Mouse (Mus musculus) heart, postnatal 0 days (tissue): ENCODE measurements around the gene Tnnc2. TPM values are rescaled to one million over a fixed set of nuclear protein-coding genes. Genes with fewer than 3 reads are reported as not detected.

Experiments
- ATAC-seq: fragments of 200-750 bp; cut with Nextera tagmentation; 2 replicates; pipeline ENCODE4 v1.8.0; 2017; ENCODE audit warnings: low read depth, moderate number of reproducible peaks, moderate library complexity; ENCODE audit not compliant: insufficient read depth
- DNase-seq: peaks from one replicate; pipeline ENCODE4 v3.0.0-alpha.2; 2016; ENCODE audit warnings: low spot score
- H3K27ac ChIP-seq: fragments of 300-500 bp; sonication (generic); 2 replicates; pipeline ENCODE4 v1.5.1; 2014; ENCODE audit warnings: low read depth, mild to moderate bottlenecking
- H3K27me3 ChIP-seq: fragments of 300-500 bp; sonication (generic); 2 replicates; pipeline ENCODE4 v1.6.1; 2014; ENCODE audit warnings: low read length, mixed read lengths; ENCODE audit not compliant: control insufficient read depth, insufficient read depth
- H3K36me3 ChIP-seq: fragments of 300-500 bp; sonication (generic); replicated peaks from 2 replicates; pipeline ENCODE4 v1.6.1; 2014; ENCODE audit warnings: low read length, mixed read lengths; ENCODE audit not compliant: control insufficient read depth, insufficient read depth
- H3K4me1 ChIP-seq: fragments of 300-500 bp; sonication (generic); 2 replicates; pipeline ENCODE4 v1.6.1; 2014; ENCODE audit warnings: antibody characterized with exemption; ENCODE audit not compliant: control insufficient read depth, insufficient read depth
- H3K4me2 ChIP-seq: fragments of 300-500 bp; sonication (generic); 2 replicates; pipeline ENCODE4 v1.6.1; 2014; ENCODE audit warnings: low read depth, mild to moderate bottlenecking, low read length, moderate library complexity
- H3K4me3 ChIP-seq: fragments of 300-500 bp; sonication (generic); 2 replicates; pipeline ENCODE4 v1.5.1; 2014; ENCODE audit warnings: low read depth, low read length
- H3K9ac ChIP-seq: fragments of 300-500 bp; sonication (generic); replicated peaks from 2 replicates; pipeline ENCODE4 v1.6.1; 2014; ENCODE audit warnings: low read depth, low read length, mixed read lengths
- H3K9me3 ChIP-seq: fragments of 300-500 bp; sonication (generic); replicated peaks from 2 replicates; pipeline ENCODE4 v1.6.1; 2016; ENCODE audit warnings: low read length; ENCODE audit not compliant: control insufficient read depth
- CTCF ChIP-seq: IDR thresholded peaks from 2 replicates; pipeline ENCODE4 v1.5.1; 2016; ENCODE audit warnings: antibody characterized with exemption, control low read depth, low read depth
- EP300 ChIP-seq: IDR thresholded peaks from 2 replicates; pipeline ENCODE4 v1.6.1; 2016; ENCODE audit warnings: antibody characterized with exemption, low read depth
- WGBS: fragments of 180-500 bp; shearing (Covaris S2); extraction: QIAGEN DNeasy Blood & Tissue Kit; methylation state at CpG from one replicate; pipeline ENCODE4 v1.1.7; 2014; 5-methylcytosine and 5-hydroxymethylcytosine counted together
- polyA plus RNA-seq: library from polyadenylated mRNA; unstranded; fragments of >200 nt; fragmentation: Nextera tagmentation; extraction: Ambion mirVana; gene quantifications from 2 replicates; pipeline ENCODE4 v1.2.1, GENCODE M21; 2015
- total RNA-seq: library from RNA; depleted of rRNA; stranded (reverse); fragments of >200 nt; gene quantifications from 2 replicates; pipeline ENCODE4 v1.2.3, GENCODE M21; 2014; ENCODE audit warnings: low replicate concordance

Gene Tnnc2
- total and polyA plus RNA-seq, 2 experiments from 2014 or later = 0.25 to 5.0 TPM

DNA sequence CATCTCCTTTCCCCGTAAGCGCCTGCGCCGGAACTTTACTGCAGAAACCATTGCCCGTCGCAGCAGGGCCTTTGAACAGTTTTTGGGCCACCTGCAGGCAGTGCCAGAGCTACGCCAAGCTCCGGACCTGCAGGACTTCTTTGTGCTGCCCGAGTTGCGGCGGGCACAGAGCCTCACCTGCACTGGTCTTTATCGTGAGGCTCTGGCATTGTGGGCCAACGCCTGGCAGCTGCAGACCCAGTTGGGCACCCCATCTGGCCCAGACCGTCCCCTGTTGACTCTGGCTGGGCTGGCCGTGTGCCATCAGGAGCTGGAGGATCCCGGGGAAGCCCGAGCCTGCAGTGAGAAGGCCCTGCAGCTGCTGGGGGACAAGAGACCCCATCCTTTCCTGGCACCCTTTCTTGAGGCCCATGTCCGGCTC is 12.1 kb upstream of the Tnnc2 start:
- WGBS = 86% methylated on average over 18 of the region's 18 CpGs
- no peak for ATAC-seq
- H3K27ac ChIP-seq = no peak overlapping the region

GRCm38 (mm10) chr2:164790451-164790850 is 10.7 kb upstream of the Tnnc2 start:
- no peaks in the 10 kb centered on the region for H3K9me3 ChIP-seq
- no peak overlapping the region for H3K27ac ChIP-seq
- H3K4me1 ChIP-seq = peaks cover 17% of the 10 kb centered on the region
- no peaks in the 10 kb centered on the region for H3K27me3 ChIP-seq
- ATAC-seq (no peak), DNase-seq (no peak)
- H3K36me3 ChIP-seq = peaks cover 47% of the 10 kb centered on the region
- no peak for TF ChIP-seq CTCF
- no peak overlapping the region for H3K9ac ChIP-seq
- no peak overlapping the region for H3K4me3 ChIP-seq
- 59% methylated on average over 4 of the region's 4 CpGs for WGBS
- H3K4me2 ChIP-seq = no peak overlapping the region

More for the DNA sequence above, 12.1 kb upstream of the Tnnc2 start:
- DNase-seq = no peak
- TF ChIP-seq EP300 = no peak
- TF ChIP-seq CTCF = no peak
- no peak overlapping the region for H3K4me2 ChIP-seq
- no peaks in the 10 kb centered on the region for H3K27me3 ChIP-seq
- H3K9ac ChIP-seq = no peak overlapping the region
- no peak overlapping the region for H3K4me3 ChIP-seq
- no peaks in the 10 kb centered on the region for H3K9me3 ChIP-seq
- peaks cover 12% of the 10 kb centered on the region for H3K4me1 ChIP-seq
- peaks cover 59% of the 10 kb centered on the region for H3K36me3 ChIP-seq

DNA sequence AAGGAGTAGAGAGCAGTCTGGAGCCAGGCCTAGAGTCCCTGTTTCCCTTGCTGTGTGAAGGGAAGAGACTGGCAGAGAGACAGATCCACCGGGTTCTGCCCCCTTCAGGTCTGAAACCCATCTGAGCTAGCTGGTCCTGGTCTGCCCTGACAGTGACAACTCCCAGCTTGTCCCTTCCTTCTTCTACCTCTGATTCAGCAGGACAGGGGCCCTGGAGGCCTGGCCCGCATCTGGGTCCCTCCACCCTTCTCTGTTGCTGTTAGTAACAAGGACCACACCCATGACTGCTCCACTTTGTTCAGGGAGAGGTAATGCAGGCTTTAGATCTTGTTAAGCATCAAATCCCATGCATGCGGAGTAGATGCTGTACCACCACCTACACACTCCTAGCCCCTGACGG is 8.6 kb upstream of the Tnnc2 start:
- Histone ChIP-seq H3K9ac (no peak overlapping the region), H3K4me3 (no peak overlapping the region), H3K4me1 (peaks cover 22% of the 10 kb centered on the region), H3K36me3 (peaks cover 38% of the 10 kb centered on the region), H3K4me2 (no peak overlapping the region), H3K27ac (no peak overlapping the region), H3K27me3 (no peaks in the 10 kb centered on the region), H3K9me3 (no peaks in the 10 kb centered on the region)
- TF ChIP-seq EP300 (no peak), CTCF (no peak)
- 60% methylated on average over 4 of the region's 4 CpGs for WGBS
- no peak for DNase-seq
- ATAC-seq = no peak

GRCm38 (mm10) chr2:164787779-164788178 is 8.0 kb upstream of the Tnnc2 start:
- H3K27me3 ChIP-seq = no peaks in the 10 kb centered on the region
- 82% methylated on average over 10 of the region's 10 CpGs for WGBS
- H3K36me3 ChIP-seq = peaks cover 35% of the 10 kb centered on the region
- no peak for DNase-seq
- ATAC-seq = no peak
- H3K4me2 ChIP-seq = 0 out of 2 replicates have a peak overlapping the region, but pooled peaks have one; percentile 86
- no peaks in the 10 kb centered on the region for H3K9me3 ChIP-seq
- H3K27ac ChIP-seq = no peak overlapping the region
- no peak for TF ChIP-seq CTCF
- no peak for TF ChIP-seq EP300
- H3K9ac ChIP-seq = no peak overlapping the region
- H3K4me3 ChIP-seq = no peak overlapping the region
- peaks cover 20% of the 10 kb centered on the region for H3K4me1 ChIP-seq

DNA sequence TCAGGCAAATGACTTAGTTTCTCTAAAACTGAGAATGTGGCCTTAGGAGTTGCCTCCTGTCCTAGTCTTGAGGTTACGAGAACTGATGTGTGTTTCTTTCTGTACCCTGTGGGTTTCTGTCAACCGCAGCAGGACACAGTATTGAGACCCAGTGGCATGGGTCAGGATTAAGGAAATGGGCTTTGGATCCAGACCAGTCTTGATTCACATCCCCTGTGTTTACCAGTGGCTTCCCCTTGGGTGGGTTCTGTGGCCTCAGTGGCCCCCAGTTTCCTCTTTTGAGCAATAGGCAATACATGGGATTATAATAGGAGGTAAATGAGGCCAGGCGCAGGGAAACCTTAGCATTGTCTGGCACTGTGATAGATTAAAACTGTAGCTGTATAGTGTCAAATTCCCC is 7.3 kb upstream of the Tnnc2 start:
- peak overlapping the region; percentile 76 for H3K4me3 ChIP-seq
- TF ChIP-seq CTCF = no peak
- TF ChIP-seq EP300 = no peak
- 68% methylated on average over 3 of the region's 3 CpGs for WGBS
- peak overlapping the region; percentile 86 for H3K4me2 ChIP-seq
- peak overlapping the region; percentile 89 for H3K27ac ChIP-seq
- ATAC-seq (no peak), DNase-seq (no peak)
- H3K36me3 ChIP-seq = peaks cover 27% of the 10 kb centered on the region
- peaks cover 20% of the 10 kb centered on the region for H3K4me1 ChIP-seq
- H3K9me3 ChIP-seq = no peaks in the 10 kb centered on the region
- H3K27me3 ChIP-seq = no peaks in the 10 kb centered on the region
- H3K9ac ChIP-seq = peak overlapping the region; percentile 77

DNA sequence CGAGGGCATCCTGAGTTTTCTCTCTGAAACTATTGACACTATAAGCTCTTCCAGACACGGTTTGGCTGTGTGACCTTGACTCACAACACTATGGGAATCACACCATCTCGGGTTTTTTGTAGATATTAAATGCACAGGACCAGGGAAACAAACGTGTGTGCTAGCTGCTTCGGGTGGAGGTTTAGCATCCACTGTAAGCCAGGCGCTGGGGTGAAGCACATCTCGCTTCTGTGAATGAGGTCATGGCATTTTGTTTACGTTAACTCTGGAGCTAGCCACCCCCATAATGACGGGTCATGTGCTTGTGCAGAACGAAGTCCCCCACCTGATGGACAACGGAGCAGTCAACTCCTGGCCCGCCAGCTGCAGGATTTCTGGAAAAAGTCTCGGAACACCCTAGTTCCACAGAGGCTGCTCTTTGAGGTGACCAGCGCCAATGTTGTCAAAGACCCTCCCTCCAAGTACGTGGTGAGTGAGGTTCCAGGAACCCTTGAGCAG is 6.7 kb upstream of the Tnnc2 start:
- Histone ChIP-seq H3K9me3 (no peaks in the 10 kb centered on the region), H3K4me3 (peak overlapping the region; percentile 76), H3K9ac (peak overlapping the region; percentile 77), H3K27me3 (no peaks in the 10 kb centered on the region), H3K27ac (peak overlapping the region; percentile 89), H3K4me1 (peaks cover 20% of the 10 kb centered on the region), H3K4me2 (peak overlapping the region; percentile 86), H3K36me3 (peaks cover 21% of the 10 kb centered on the region)
- TF ChIP-seq EP300 (no peak), CTCF (no peak)
- DNase-seq = peak; percentile 43
- 4% methylated on average over 15 of the region's 15 CpGs for WGBS
- peak; percentile 12; the same call in 1 of the 2 replicates for ATAC-seq
